Mouse (Mus musculus) testis, adult 2 months (tissue): ENCODE data around the gene Bbs9. TPM values are rescaled to one million over a fixed set of nuclear protein-coding genes. Genes with fewer than 3 reads are reported as not detected.

Experiments
- H3K27ac ChIP-seq: fragments of 200-500 bp; 2 replicates; pipeline ENCODE4 v1.5.1; 2012; ENCODE audit warnings: low read depth, low read length; ENCODE audit not compliant: control insufficient read depth, insufficient read depth
- H3K27me3 ChIP-seq: fragments of 200-500 bp; 2 replicates; pipeline ENCODE4 v1.6.1; 2012; ENCODE audit warnings: mild to moderate bottlenecking, low read length, moderate library complexity; ENCODE audit not compliant: control insufficient read depth, insufficient read depth
- H3K36me3 ChIP-seq: fragments of 200-500 bp; 2 replicates; pipeline ENCODE4 v1.6.1; 2012; ENCODE audit warnings: mild to moderate bottlenecking, low read length; ENCODE audit not compliant: control insufficient read depth, insufficient read depth
- H3K4me1 ChIP-seq: fragments of 200-500 bp; 2 replicates; pipeline ENCODE4 v1.6.1; 2012; ENCODE audit warnings: low read length; ENCODE audit not compliant: control insufficient read depth, insufficient read depth
- H3K4me3 ChIP-seq: fragments of 200-500 bp; 2 replicates; pipeline ENCODE4 v1.5.1; 2012; ENCODE audit warnings: low read depth, mild to moderate bottlenecking, low read length, moderate library complexity, mixed read lengths; ENCODE audit not compliant: control insufficient read depth
- CTCF ChIP-seq: fragments of 200-500 bp; IDR thresholded peaks from 2 replicates; pipeline ENCODE4 v1.5.1; 2012; ENCODE audit warnings: low read depth, mild to moderate bottlenecking, inconsistent platforms, low read length, moderate library complexity; ENCODE audit not compliant: control insufficient read depth, insufficient read depth, insufficient replicate concordance
- POLR2A ChIP-seq: fragments of 200-500 bp; IDR thresholded peaks from 2 replicates; pipeline ENCODE4 v1.6.1; 2012; ENCODE audit warnings: low read depth, mild to moderate bottlenecking, inconsistent platforms, low read length, moderate library complexity; ENCODE audit not compliant: control insufficient read depth
- polyA plus RNA-seq: library from polyadenylated mRNA; depleted of rRNA; stranded (reverse); fragments of >200 nt; gene quantifications from 2 replicates; pipeline ENCODE4 v1.2.3, GENCODE M21; 2012

Gene Bbs9
- polyA plus RNA-seq, 1 experiment: 55.3 TPM

DNA sequence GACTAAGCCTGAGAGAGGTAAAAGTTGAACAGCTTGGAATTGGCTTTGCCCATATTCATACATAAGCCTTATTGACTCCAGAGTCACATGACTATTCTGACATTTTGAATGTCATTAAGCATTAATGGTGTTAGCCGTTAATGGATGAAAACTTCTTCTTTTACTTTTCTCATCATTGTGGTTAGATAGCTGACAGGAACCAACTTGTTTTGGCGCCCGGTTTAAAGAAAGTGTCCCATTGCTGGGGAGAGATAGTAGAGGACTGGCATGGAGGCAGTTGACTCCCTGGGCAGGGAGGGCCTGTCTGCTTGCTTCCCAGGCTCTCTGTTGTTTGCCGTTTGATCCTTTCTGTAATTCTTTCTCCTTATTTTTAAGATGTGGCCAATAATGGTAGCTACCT lies 312.9 kb downstream of the Bbs9 start:
- H3K4me3 ChIP-seq: no peak overlapping the region

DNA sequence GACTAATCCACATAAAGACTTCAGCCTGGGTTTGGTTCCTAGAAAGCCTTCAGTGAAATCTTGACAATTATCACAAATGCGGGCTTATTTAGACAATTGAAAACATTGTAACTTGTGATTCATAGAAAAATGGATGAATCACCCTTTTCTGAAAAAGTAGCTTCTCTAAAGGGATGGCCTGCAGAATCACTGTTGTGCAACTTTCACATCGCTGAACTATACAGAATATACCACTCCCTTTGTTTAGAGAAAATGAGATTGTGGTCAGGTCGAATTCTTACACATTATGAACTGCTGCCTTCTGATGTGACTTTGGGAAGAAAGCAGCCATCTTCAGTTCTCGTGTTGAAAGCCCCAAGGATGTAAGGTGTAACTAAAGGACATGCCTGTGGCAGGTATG lies 313.3 kb downstream of the Bbs9 start:
- H3K4me1 ChIP-seq: no peaks in the 10 kb centered on the region
- H3K4me3 ChIP-seq: no peak overlapping the region
- no peaks in the 10 kb centered on the region for H3K27me3 ChIP-seq
- no peak for TF ChIP-seq POLR2A
- TF ChIP-seq CTCF: no peak
- no peaks in the 10 kb centered on the region for H3K36me3 ChIP-seq
- H3K27ac ChIP-seq: no peak overlapping the region

More for the DNA sequence above, 312.9 kb downstream of the Bbs9 start:
- TF ChIP-seq CTCF (no peak), POLR2A (no peak)
- Histone ChIP-seq H3K27me3 (no peaks in the 10 kb centered on the region), H3K36me3 (no peaks in the 10 kb centered on the region), H3K4me1 (no peaks in the 10 kb centered on the region), H3K27ac (no peak overlapping the region)

DNA sequence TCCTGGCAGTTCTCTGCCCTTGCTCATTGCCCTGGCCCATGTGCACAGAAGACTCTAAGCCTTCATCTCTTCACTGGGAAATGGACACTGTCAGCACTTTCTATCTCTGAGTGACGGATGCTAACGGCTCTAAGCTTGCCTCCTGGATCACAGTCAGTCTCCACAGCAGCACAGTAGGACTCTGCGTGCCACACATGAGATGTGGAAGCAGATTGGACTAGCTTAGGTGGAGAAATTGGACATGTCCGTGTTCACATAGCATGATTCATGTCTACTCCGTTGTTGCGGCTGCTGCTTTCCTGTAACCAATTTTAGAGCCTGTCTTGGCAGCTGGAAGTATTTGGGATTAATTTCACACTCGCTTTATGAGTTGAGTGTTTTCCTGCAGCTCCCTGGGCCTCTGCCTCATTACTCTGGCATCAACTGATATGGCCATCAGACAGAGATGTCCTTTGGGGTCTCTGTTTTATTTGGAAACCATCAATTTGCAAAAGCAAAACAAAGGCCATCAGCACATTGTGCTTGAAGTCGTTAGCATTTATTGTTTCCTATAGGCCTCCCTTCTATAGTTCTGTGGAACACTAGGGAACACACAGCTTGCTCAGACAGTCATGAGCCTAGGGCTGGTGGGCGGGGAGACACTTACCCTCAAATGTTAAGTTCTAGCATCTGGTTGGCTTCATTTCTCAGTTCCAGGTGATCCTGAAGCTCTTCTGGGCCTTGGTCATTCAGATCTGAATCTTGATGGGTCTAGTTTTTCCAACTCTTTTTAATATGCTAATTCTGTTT lies 314.1 kb downstream of the Bbs9 start:
- no peak for TF ChIP-seq CTCF
- TF ChIP-seq POLR2A: no peak
- no peaks in the 10 kb centered on the region for H3K36me3 ChIP-seq
- H3K4me3 ChIP-seq: no peak overlapping the region
- no peaks in the 10 kb centered on the region for H3K27me3 ChIP-seq
- no peak overlapping the region for H3K27ac ChIP-seq
- H3K4me1 ChIP-seq: no peaks in the 10 kb centered on the region

DNA sequence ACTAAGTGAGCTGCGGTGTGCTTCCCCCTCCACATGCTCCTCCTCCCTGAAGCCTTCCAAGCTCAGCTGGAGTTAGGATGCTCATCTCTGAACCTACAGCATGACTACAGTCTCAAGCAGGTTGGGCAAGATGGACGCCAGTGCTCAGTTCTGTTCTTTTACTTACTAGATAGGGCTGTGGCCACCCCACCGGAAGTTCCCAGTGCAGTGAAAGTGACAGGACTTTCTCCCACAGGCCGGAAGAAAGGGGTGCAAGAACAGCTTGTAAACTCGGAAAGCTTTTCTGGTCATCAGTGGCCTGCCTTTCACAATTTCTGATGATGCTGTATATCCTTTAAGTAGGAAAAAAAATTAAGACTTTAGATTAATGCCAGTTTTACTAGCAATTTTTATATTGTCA lies 315.7 kb downstream of the Bbs9 start:
- H3K27me3 ChIP-seq: no peaks in the 10 kb centered on the region
- no peak overlapping the region for H3K27ac ChIP-seq
- H3K4me3 ChIP-seq: no peak overlapping the region
- TF ChIP-seq CTCF (no peak), POLR2A (no peak)
- no peaks in the 10 kb centered on the region for H3K4me1 ChIP-seq
- no peaks in the 10 kb centered on the region for H3K36me3 ChIP-seq

DNA sequence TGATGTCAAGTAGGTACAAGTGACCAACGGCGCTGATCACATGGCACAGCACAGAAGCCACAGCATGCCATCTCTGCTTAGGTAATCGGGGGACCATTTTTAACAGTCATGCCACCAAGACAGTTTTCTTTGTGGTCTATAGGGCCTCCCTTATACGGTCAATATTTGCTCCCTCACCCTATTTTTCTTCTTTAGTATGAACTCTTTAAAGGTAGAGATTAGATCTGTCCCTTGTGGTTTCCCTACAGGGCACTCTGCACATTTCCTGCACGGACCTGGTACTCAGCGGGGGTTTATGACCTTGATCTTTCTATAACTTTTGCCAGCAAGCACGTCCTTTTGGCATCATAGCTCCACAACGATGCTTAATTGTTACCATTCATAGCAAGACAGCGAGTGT lies 316.2 kb downstream of the Bbs9 start:
- no peaks in the 10 kb centered on the region for H3K4me1 ChIP-seq
- H3K27me3 ChIP-seq: no peaks in the 10 kb centered on the region
- no peak overlapping the region for H3K4me3 ChIP-seq
- no peaks in the 10 kb centered on the region for H3K36me3 ChIP-seq
- H3K27ac ChIP-seq: no peak overlapping the region
- TF ChIP-seq CTCF (no peak), POLR2A (no peak)

DNA sequence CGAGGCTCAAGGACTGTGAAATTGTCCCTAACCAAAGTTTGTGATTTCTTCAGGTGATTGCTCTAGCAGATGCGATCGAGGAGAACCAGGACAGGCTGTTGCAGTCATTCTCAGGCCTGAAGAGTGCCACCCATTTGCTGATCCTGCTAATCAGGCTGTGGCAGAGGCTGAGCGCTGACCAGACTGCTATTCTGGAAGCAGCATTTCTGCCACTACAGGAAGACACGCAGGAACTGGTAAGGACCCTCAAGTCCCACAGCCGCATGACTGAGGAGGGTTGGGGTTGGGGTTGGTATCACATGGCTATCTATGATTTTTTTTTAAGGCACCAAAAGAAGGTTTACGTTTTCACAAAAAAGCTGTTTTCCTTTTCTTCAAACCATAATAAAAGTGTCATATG lies 318.2 kb downstream of the Bbs9 start:
- no peaks in the 10 kb centered on the region for H3K4me1 ChIP-seq
- TF ChIP-seq CTCF: no peak
- no peak overlapping the region for H3K4me3 ChIP-seq
- no peaks in the 10 kb centered on the region for H3K36me3 ChIP-seq
- H3K27me3 ChIP-seq: no peaks in the 10 kb centered on the region
- no peak overlapping the region for H3K27ac ChIP-seq

DNA sequence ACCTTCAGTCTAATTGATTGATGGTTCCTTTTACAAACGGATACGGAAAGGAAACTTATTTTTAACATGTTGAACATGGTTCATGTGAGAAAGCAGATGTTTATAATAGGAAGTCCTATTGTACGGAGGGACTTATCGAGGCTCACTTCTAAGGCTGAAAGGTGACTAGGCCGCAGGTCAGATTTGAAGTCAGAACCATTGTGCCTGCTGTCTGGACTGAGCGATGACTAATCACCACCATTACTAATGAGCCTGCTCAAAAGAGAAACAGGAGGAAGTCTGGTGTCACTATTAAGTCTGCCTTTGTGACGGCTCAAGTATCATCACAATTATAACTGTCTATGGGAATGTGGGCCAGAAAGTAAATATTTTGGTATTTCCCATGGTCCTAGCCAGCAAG lies 325.2 kb downstream of the Bbs9 start:
- H3K27me3 ChIP-seq: no peaks in the 10 kb centered on the region
- TF ChIP-seq POLR2A (no peak), CTCF (no peak)
- H3K27ac ChIP-seq: no peak overlapping the region
- no peaks in the 10 kb centered on the region for H3K4me1 ChIP-seq
- H3K4me3 ChIP-seq: no peak overlapping the region
- no peaks in the 10 kb centered on the region for H3K36me3 ChIP-seq

DNA sequence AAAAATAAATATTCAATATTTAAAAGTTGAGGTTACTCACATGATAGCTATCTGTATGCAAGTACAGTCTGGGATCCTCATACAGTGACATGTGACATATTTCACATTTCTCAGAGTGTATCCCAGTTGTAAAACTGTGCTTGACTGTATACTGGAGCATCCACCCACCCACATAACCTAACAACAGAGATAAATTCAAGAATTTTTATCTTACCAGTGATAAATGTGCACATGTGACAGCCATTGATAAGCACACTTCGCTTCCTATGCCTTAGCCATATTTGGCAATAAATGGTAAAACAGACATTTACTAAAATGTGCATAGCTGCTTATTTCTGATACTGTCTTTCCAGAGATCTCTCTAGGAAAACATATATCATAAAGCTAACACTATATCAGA lies 330.5 kb downstream of the Bbs9 start:
- H3K4me1 ChIP-seq: no peaks in the 10 kb centered on the region
- H3K36me3 ChIP-seq: no peaks in the 10 kb centered on the region
- no peak overlapping the region for H3K27ac ChIP-seq
- H3K4me3 ChIP-seq: no peak overlapping the region
- TF ChIP-seq POLR2A (no peak), CTCF (no peak)
- H3K27me3 ChIP-seq: no peaks in the 10 kb centered on the region

DNA sequence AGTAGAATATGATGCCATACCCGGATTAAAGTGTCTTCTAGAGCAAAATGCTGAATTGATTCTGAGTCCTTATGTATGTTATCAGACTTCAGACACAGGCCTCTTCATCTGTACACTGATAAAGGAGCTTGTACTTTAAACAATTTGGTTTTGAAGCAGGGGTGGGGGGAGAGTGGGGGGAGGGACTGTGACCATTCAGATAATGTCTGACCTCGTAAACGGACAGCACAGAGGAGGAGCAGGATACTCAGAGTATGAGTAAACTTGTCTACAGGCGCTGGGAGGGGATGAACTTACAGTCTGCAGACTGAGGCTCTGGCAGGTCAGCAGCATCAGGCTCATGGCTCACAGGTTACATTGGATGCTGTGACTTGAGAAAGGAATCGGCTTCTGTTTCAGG lies 331.0 kb downstream of the Bbs9 start:
- Histone ChIP-seq H3K27me3 (no peaks in the 10 kb centered on the region), H3K4me1 (no peaks in the 10 kb centered on the region), H3K27ac (no peak overlapping the region), H3K36me3 (no peaks in the 10 kb centered on the region), H3K4me3 (no peak overlapping the region)
- TF ChIP-seq CTCF (no peak), POLR2A (no peak)
